Mouse (Mus musculus) lung, embryonic 16.5 days (tissue): ENCODE results near the gene Ndufb7. TPM values are rescaled to one million over a fixed set of nuclear protein-coding genes. Genes with fewer than 3 reads are reported as not detected.
A peak's percentile ranks its signal among the peaks of the same experiment; 100 is the strongest.
"Not testable (repeated sequence)": the region's sequence is repeated elsewhere in the genome, so short reads cannot be mapped to it uniquely, and the experiment has no call there.

Experiments used
- ATAC-seq: fragments of 200-750 bp; cut with Nextera tagmentation; 2 replicates; pipeline ENCODE4 v1.8.0; 2017; ENCODE audit warnings: low read depth, mild to moderate bottlenecking, moderate library complexity
- H3K27ac ChIP-seq: fragments of 300-500 bp; sonication (generic); 2 replicates; pipeline ENCODE4 v1.5.1; 2014; ENCODE audit warnings: mild to moderate bottlenecking, control low read depth, low read length
- H3K27me3 ChIP-seq: fragments of 300-500 bp; sonication (generic); 2 replicates; pipeline ENCODE4 v1.6.1; 2014; ENCODE audit warnings: low read depth, low read length, mixed read lengths; ENCODE audit not compliant: control insufficient read depth, insufficient read depth
- H3K36me3 ChIP-seq: fragments of 300-500 bp; sonication (generic); 2 replicates; pipeline ENCODE4 v1.6.1; 2014; ENCODE audit warnings: low read length; ENCODE audit not compliant: control insufficient read depth, insufficient read depth
- H3K4me1 ChIP-seq: fragments of 300-500 bp; sonication (generic); replicated peaks from 2 replicates; pipeline ENCODE4 v1.6.1; 2014; ENCODE audit warnings: low read length, mixed read lengths; ENCODE audit not compliant: control insufficient read depth, insufficient read depth
- H3K4me2 ChIP-seq: fragments of 300-500 bp; sonication (generic); 2 replicates; pipeline ENCODE4 v1.6.1; 2014; ENCODE audit warnings: low read depth, low read length, control low read depth
- H3K4me3 ChIP-seq: fragments of 300-500 bp; sonication (generic); 2 replicates; pipeline ENCODE4 v1.5.1; 2014; ENCODE audit warnings: mild to moderate bottlenecking, low read length, control low read depth
- H3K9ac ChIP-seq: fragments of 300-500 bp; sonication (generic); 2 replicates; pipeline ENCODE4 v1.6.1; 2014; ENCODE audit warnings: low read length, control low read depth
- H3K9me3 ChIP-seq: fragments of 300-500 bp; sonication (generic); 2 replicates; pipeline ENCODE4 v1.6.1; 2016; ENCODE audit warnings: low read length; ENCODE audit not compliant: control insufficient read depth
- WGBS: fragments of 180-500 bp; shearing (Covaris S2); extraction: QIAGEN DNeasy Blood & Tissue Kit; methylation state at CpG from one replicate; pipeline ENCODE4 v1.1.7; 2014; 5-methylcytosine and 5-hydroxymethylcytosine counted together
- polyA plus RNA-seq: library from polyadenylated mRNA; unstranded; fragments of >200 nt; fragmentation: Nextera tagmentation; extraction: Ambion mirVana; gene quantifications from 2 replicates; pipeline ENCODE4 v1.2.1, GENCODE M21; 2015

Gene Ndufb7
- polyA plus RNA-seq, 1 experiment from 2014 or later = 350 TPM

DNA sequence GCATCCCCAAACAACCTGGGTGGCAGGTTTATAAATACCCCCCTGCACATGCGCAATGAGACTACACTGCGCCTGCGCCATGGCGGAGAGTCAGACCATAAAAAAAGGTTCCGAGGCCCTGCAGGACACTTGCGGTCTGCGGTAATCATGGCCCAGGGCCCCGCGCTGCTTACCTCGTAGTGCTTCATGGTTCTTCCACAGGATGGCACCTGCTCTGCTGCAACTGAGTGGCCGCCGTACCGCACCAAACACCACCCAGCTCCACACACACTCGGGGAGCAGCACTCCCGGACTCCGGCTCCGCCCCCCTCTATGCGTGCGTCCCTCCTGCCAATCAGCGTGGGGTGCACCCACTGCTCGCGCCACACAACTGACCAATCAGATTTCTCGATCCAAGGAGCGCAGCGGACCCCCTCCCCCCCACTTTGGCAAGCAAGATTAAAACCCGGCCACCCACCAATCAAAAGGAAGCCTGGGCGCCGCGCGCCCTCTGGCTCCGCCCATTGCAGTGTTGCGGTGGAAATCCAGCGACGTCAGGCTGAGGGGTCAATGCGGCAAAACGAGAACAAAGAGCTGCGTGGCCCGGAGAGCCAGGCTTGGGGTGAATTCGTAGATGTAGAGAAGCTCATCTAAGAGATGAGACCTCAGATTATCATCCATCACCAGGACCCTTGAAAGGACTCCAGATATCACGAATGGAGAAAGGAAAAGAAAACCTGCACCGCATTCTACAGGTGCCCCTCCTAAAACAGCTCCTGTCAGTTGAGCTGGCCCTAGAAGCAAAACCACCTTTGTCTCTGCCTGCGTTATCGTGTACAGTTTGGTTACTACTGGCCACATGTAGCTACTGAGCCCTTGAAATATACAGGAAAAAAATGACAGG is 27.9 kb downstream of the Ndufb7 start:
- under 1% methylated on average over 43 of the region's 43 CpGs for WGBS
- Histone ChIP-seq H3K4me1 (peaks cover 11% of the 10 kb centered on the region), H3K27ac (peak overlapping the region; percentile 86), H3K27me3 (no peaks in the 10 kb centered on the region), H3K4me2 (peak overlapping the region; percentile 89), H3K9ac (peak overlapping the region; percentile 91), H3K4me3 (peak overlapping the region; percentile 85), H3K36me3 (no peaks in the 10 kb centered on the region), H3K9me3 (no peaks in the 10 kb centered on the region)
- peak; percentile 100 for ATAC-seq

DNA sequence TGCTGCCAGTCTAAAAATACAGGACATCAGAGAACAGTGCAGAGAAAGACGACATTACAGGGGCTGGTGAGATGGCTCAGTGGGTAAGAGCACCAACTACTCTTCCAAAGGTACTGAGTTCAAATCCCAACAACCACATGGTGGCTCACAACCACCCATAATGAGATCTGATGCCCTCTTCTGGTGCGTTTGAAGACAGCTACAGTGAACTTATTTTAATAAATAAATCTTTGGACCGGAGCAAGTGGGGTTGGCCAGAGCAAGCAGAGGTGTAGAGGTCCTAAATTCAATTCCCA is 28.5 kb downstream of the Ndufb7 start:
- H3K4me1 ChIP-seq = peaks cover 11% of the 10 kb centered on the region
- not testable (repeated sequence) for H3K36me3 ChIP-seq, H3K27me3 ChIP-seq, ATAC-seq, H3K9me3 ChIP-seq
- WGBS = 44% methylated on average over 3 of the region's 3 CpGs
- H3K4me3 ChIP-seq = peak overlapping the region; percentile 85
- H3K9ac ChIP-seq = peak overlapping the region; percentile 76
- H3K27ac ChIP-seq = peak overlapping the region; percentile 86
- peak overlapping the region; percentile 76 for H3K4me2 ChIP-seq

DNA sequence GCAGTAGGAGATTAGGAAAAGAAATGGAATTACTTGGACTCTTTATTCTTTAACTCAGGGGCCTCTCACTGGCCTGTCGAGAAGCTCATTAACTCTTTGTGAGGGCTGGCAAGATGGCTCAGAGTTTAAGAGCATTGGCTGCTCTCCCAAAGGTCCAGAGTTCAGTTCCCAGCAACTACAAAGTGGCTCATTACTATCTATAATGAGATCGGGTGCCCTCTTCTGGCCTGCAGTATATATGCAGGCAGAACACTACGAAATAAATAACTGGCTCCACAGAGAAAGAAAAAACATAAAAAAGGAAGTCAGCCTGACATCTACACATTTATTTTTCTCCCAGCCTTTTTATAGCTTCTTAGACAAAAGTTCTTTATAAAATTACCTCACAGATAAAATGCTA is 29.9 kb downstream of the Ndufb7 start:
- Histone ChIP-seq H3K4me1 (peaks cover 11% of the 10 kb centered on the region), H3K27ac (no peak overlapping the region), H3K9ac (no peak overlapping the region), H3K9me3 (no peaks in the 10 kb centered on the region), H3K4me3 (no peak overlapping the region), H3K27me3 (no peaks in the 10 kb centered on the region), H3K36me3 (no peaks in the 10 kb centered on the region), H3K4me2 (no peak overlapping the region)
- ATAC-seq = no peak
- WGBS = 21% methylated on average over 3 of the region's 3 CpGs

DNA sequence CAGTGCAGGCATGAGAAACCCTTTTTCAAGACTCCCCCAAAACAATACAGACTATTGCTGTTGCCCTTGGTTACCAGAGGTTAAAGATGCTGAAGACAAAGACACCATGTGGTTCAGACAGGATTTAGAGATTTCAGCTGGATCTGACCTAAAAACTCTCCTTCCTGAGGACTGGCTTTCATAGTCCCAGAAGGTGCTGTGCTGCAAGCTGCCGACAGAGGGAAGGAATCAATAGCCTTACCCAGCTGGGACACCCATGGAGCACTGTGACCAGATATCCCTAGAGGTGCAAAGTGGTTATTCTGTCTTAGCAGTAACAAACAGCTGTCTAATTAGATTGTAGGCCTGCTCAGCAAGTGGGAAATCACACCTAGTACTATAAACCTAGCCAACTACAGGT is 31.7 kb downstream of the Ndufb7 start:
- Histone ChIP-seq H3K9ac (no peak overlapping the region), H3K36me3 (no peaks in the 10 kb centered on the region), H3K4me1 (peaks cover 3% of the 10 kb centered on the region; the same call in 1 of the 2 replicates), H3K27ac (no peak overlapping the region), H3K9me3 (no peaks in the 10 kb centered on the region), H3K27me3 (no peaks in the 10 kb centered on the region), H3K4me2 (no peak overlapping the region), H3K4me3 (no peak overlapping the region)
- 8% methylated on average over 1 of the region's 1 CpGs for WGBS
- ATAC-seq = no peak

DNA sequence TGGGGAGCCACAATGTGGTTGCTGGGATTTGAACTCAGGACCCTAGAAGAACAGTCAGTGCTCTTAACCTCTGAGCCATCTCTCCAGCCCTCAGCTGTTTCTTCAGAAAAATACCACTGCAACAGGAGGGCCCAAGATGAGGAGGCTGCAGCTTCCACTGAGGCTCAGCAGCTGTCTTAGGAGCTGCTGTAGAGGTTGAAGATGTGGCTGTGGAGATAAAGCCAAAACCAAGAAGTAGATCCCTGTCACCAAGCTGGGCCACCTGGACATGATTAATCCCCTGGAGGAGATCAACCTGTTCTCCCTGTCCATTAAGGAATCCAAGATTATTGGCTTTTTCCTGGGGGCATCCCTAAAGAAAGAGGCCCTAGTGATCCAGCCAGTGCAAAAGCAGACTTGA is 33.3 kb downstream of the Ndufb7 start:
- Histone ChIP-seq H3K4me3 (no peak overlapping the region), H3K4me2 (no peak overlapping the region), H3K9me3 (no peaks in the 10 kb centered on the region), H3K36me3 (no peaks in the 10 kb centered on the region), H3K27me3 (no peaks in the 10 kb centered on the region), H3K27ac (no peak overlapping the region), H3K9ac (no peak overlapping the region), H3K4me1 (no peaks in the 10 kb centered on the region)
- ATAC-seq = no peak

DNA sequence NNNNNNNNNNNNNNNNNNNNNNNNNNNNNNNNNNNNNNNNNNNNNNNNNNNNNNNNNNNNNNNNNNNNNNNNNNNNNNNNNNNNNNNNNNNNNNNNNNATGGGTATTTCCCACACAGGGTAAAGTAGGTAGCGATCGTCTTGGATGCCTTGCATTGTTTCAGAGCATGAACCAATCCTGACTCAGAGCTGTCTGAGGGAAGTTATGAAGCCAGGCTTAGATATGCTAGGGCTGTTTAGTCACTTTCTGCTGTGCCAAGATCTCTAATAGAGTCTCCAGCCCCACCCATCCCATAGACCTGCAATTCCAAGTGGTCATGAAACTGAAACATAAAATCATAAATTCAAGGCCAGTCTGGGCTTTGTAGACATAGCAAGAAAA is 36.2 kb downstream of the Ndufb7 start:
- Histone ChIP-seq H3K9ac (no peak overlapping the region), H3K36me3 (no peaks in the 10 kb centered on the region), H3K27ac (no peak overlapping the region), H3K4me2 (no peak overlapping the region), H3K4me1 (0 out of 2 replicates have a peak, but pooled peaks cover 3% of the 10 kb centered on the region), H3K9me3 (no peaks in the 10 kb centered on the region), H3K27me3 (no peaks in the 10 kb centered on the region), H3K4me3 (no peak overlapping the region)
- 66% methylated on average over 2 of the region's 2 CpGs for WGBS
- ATAC-seq = no peak

DNA sequence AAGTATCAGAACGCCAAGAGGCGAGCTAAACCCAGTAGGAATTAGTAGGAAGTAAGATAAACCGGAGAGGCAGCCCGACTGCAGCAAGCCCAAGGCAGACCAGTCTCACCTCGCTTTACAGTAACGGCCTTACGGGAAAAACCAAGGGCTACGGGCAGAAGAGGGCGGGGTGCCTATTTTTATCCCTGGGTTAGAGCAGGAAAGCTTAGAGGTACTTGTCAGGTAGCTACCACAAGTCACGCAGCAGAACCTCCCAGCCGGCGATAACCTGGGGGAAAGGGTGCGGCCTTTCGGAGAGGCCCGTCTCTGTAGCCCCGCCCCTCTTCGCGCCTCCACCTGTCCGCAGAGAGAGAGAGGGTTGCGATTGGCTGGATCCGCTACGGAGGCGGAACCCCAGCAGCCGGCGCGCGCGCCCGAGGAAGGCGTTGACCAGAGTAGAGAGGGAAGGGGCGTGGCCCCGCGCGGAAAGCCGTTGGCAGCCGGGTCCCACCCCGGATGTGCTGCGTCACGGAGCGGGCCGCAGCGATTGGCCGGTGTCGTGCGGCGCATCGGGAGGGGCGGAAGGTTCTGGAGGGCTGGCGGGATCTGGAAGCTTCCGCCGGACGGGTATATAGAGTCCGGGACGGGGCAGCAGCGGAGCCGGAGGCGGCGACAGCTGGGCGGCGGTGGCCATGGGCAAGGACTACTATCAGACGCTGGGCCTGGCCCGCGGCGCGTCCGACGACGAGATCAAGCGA is 41.4 kb downstream of the Ndufb7 start, which contains the start of the genes Tecr and Dnajb1:
Tecr (minus strand) TSS at position 311 of the 737 bp plus-strand sequence.
Dnajb1 (plus strand) TSS at position 533 of the 737 bp plus-strand sequence.
- peak within 1 kb of the TSS; percentile 67 for H3K4me2 ChIP-seq
- H3K9ac ChIP-seq = peak within 1 kb of the TSS; percentile 80
- no peaks in the 10 kb centered on the region for H3K9me3 ChIP-seq
- H3K4me3 ChIP-seq = peak within 1 kb of the TSS; percentile 61
- peaks cover 11% of the 10 kb centered on the region for H3K4me1 ChIP-seq
- peak; percentile 98 for ATAC-seq
- no peaks in the 10 kb centered on the region for H3K27me3 ChIP-seq
- H3K36me3 ChIP-seq = peaks cover 26% of the 10 kb centered on the region
- WGBS = under 1% methylated on average over 68 of the region's 69 CpGs
- peak within 1 kb of the TSS; percentile 98 for H3K27ac ChIP-seq

DNA sequence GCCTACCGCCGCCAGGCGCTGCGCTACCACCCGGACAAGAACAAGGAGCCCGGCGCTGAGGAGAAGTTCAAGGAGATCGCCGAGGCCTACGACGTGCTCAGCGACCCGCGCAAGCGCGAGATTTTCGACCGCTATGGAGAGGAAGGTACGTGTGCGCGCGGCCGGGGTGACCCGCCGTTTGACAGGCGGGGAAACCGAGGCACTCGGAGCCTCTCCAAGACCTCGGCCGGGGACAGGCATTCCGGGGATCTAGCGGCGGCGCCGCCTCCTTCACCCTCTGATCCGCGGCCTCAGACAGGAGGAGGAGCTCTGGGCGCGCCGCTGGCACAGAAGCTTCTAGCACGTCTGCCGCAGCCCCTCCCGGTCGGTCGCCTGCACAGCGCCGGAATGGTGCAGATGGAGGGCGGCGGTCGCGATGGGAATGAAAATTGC is 41.9 kb downstream of the Ndufb7 start:
- peak overlapping the region; percentile 98 for H3K27ac ChIP-seq
- under 1% methylated on average over 51 of the region's 51 CpGs for WGBS
- H3K4me2 ChIP-seq = peak overlapping the region; percentile 57
- H3K9ac ChIP-seq = peak overlapping the region; percentile 80
- no peaks in the 10 kb centered on the region for H3K9me3 ChIP-seq
- peaks cover 11% of the 10 kb centered on the region for H3K4me1 ChIP-seq
- ATAC-seq = peak; percentile 82
- no peaks in the 10 kb centered on the region for H3K27me3 ChIP-seq
- H3K4me3 ChIP-seq = peak overlapping the region; percentile 61
- H3K36me3 ChIP-seq = peaks cover 26% of the 10 kb centered on the region

DNA sequence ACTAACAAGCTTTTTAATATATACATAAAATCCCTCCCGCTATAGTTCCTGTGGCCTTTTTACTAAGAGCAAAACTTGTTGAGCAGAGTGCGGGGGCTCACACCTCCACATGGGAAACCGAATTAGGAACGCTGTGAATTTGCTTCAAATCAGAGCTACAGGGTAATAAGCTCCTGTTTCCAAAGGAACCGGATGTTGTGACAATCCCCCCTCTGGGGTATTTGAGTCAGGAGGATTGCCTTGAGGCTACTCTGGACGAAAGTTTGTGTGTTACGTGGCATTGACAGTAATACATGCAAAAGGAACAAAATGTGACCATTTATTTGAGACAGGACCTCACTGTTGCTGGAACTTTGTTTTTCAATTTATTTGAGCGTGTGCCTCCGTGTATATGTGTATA is 42.6 kb downstream of the Ndufb7 start:
- Histone ChIP-seq H3K4me3 (peak overlapping the region; percentile 61), H3K27me3 (no peaks in the 10 kb centered on the region), H3K4me2 (peak overlapping the region; percentile 57), H3K4me1 (peaks cover 11% of the 10 kb centered on the region), H3K9me3 (no peaks in the 10 kb centered on the region), H3K27ac (no peak overlapping the region), H3K9ac (peak overlapping the region; percentile 80), H3K36me3 (peaks cover 26% of the 10 kb centered on the region)
- no peak for ATAC-seq
- 18% methylated on average over 9 of the region's 9 CpGs for WGBS
